Mouse (Mus musculus) heart, postnatal 0 days (tissue): ENCODE measurements around the gene Mrpl47. TPM values are rescaled to one million over a fixed set of nuclear protein-coding genes. Genes with fewer than 3 reads are reported as not detected.
A peak's percentile ranks its signal among the peaks of the same experiment; 100 is the strongest.

Experiments used
- ATAC-seq: fragments of 200-750 bp; cut with Nextera tagmentation; 2 replicates; pipeline ENCODE4 v1.8.0; 2017; ENCODE audit warnings: low read depth, moderate number of reproducible peaks, moderate library complexity; ENCODE audit not compliant: insufficient read depth
- DNase-seq: peaks from one replicate; pipeline ENCODE4 v3.0.0-alpha.2; 2016; ENCODE audit warnings: low spot score
- H3K27ac ChIP-seq: fragments of 300-500 bp; sonication (generic); 2 replicates; pipeline ENCODE4 v1.5.1; 2014; ENCODE audit warnings: low read depth, mild to moderate bottlenecking
- H3K27me3 ChIP-seq: fragments of 300-500 bp; sonication (generic); 2 replicates; pipeline ENCODE4 v1.6.1; 2014; ENCODE audit warnings: low read length, mixed read lengths; ENCODE audit not compliant: control insufficient read depth, insufficient read depth
- H3K36me3 ChIP-seq: fragments of 300-500 bp; sonication (generic); replicated peaks from 2 replicates; pipeline ENCODE4 v1.6.1; 2014; ENCODE audit warnings: low read length, mixed read lengths; ENCODE audit not compliant: control insufficient read depth, insufficient read depth
- H3K4me1 ChIP-seq: fragments of 300-500 bp; sonication (generic); 2 replicates; pipeline ENCODE4 v1.6.1; 2014; ENCODE audit warnings: antibody characterized with exemption; ENCODE audit not compliant: control insufficient read depth, insufficient read depth
- H3K4me2 ChIP-seq: fragments of 300-500 bp; sonication (generic); 2 replicates; pipeline ENCODE4 v1.6.1; 2014; ENCODE audit warnings: low read depth, mild to moderate bottlenecking, low read length, moderate library complexity
- H3K4me3 ChIP-seq: fragments of 300-500 bp; sonication (generic); 2 replicates; pipeline ENCODE4 v1.5.1; 2014; ENCODE audit warnings: low read depth, low read length
- H3K9ac ChIP-seq: fragments of 300-500 bp; sonication (generic); replicated peaks from 2 replicates; pipeline ENCODE4 v1.6.1; 2014; ENCODE audit warnings: low read depth, low read length, mixed read lengths
- H3K9me3 ChIP-seq: fragments of 300-500 bp; sonication (generic); replicated peaks from 2 replicates; pipeline ENCODE4 v1.6.1; 2016; ENCODE audit warnings: low read length; ENCODE audit not compliant: control insufficient read depth
- CTCF ChIP-seq: IDR thresholded peaks from 2 replicates; pipeline ENCODE4 v1.5.1; 2016; ENCODE audit warnings: antibody characterized with exemption, control low read depth, low read depth
- EP300 ChIP-seq: IDR thresholded peaks from 2 replicates; pipeline ENCODE4 v1.6.1; 2016; ENCODE audit warnings: antibody characterized with exemption, low read depth
- whole genome bisulfite sequencing: fragments of 180-500 bp; shearing (Covaris S2); extraction: QIAGEN DNeasy Blood & Tissue Kit; methylation state at CpG from one replicate; pipeline ENCODE4 v1.1.7; 2014; 5-methylcytosine and 5-hydroxymethylcytosine counted together
- polyA plus RNA-seq: library from polyadenylated mRNA; unstranded; fragments of >200 nt; fragmentation: Nextera tagmentation; extraction: Ambion mirVana; gene quantifications from 2 replicates; pipeline ENCODE4 v1.2.1, GENCODE M21; 2015
- total RNA-seq: library from RNA; depleted of rRNA; stranded (reverse); fragments of >200 nt; gene quantifications from 2 replicates; pipeline ENCODE4 v1.2.3, GENCODE M21; 2014; ENCODE audit warnings: low replicate concordance; rRNA removed

The Mrpl47 gene
- total RNA-seq (8.1 and 9.5 TPM in 2 replicates), polyA plus RNA-seq (39.0 and 42.7 TPM in 2 replicates)

GRCm38 (mm10) chr3:32737172-32737655, at the start of gene Mrpl47:
Gene Mrpl47, minus strand, starts transcription at chr3:32737605.
- WGBS = under 1% methylated on average over 31 of the region's 31 CpGs
- peak within 1 kb of the TSS; percentile 91 for H3K4me3 ChIP-seq
- ATAC-seq = peak; percentile 43

GRCm38 (mm10) chr3:32770781-32771180, 33.4 kb upstream of the Mrpl47 start:
- Histone ChIP-seq H3K9me3 (no peaks in the 10 kb centered on the region), H3K4me1 (no peaks in the 10 kb centered on the region), H3K36me3 (no peaks in the 10 kb centered on the region), H3K27me3 (no peaks in the 10 kb centered on the region), H3K27ac (no peak overlapping the region), H3K4me2 (no peak overlapping the region), H3K4me3 (no peak overlapping the region), H3K9ac (no peak overlapping the region)
- ATAC-seq (no peak), DNase-seq (no peak)
- 49% methylated on average over 2 of the region's 2 CpGs for WGBS
- TF ChIP-seq EP300 = no peak
- TF ChIP-seq CTCF = no peak

More at GRCm38 (mm10) chr3:32737172-32737655, at the start of gene Mrpl47:
- Histone ChIP-seq H3K27ac (peak within 1 kb of the TSS; percentile 94), H3K9me3 (no peaks in the 10 kb centered on the region), H3K36me3 (peaks cover 19% of the 10 kb centered on the region), H3K4me2 (peak within 1 kb of the TSS; percentile 65), H3K27me3 (no peaks in the 10 kb centered on the region), H3K4me1 (peaks cover 31% of the 10 kb centered on the region), H3K9ac (peak within 1 kb of the TSS; percentile 93)
- no peak for DNase-seq
- TF ChIP-seq EP300 (no peak), CTCF (no peak)

DNA sequence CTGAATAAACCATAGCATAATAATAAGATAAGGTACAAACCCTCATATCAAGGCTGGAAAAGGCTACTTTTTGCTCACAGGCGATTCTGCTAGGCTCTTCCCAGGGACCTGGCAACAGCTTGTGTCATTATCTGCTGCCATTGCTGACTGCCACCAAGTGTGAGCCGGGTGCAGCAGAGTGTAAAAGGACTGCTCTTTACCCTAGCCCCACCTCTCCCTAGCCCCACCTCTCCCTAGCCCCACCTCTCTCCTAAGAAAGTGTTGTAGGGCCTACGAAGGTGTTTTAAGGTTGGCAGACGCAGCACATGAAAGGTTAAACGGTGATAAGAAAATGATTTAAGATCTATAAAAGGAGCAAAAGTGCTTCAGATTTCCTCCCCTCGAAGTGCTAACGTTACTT, 26.5 kb upstream of the Mrpl47 start:
- peak; percentile 30 for DNase-seq

DNA sequence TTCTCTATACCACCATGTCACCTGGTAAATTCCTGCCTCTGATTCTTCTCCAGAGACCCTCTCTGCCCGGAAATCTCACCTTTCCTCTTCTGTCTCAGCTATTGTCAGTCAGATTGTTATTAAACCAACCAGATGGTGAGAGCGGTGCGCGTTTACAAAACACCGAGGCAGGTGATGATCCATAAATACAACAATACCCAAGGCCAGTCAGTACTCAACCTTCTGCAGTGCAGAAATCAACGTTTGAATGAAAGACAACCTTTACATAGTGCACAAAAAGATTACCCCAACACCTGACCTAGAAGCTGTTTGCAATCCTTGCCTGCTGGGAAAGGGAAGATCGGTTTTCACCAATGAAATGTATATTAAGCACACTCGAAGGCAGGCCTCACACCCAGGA, 25.6 kb upstream of the Mrpl47 start:
- H3K27ac ChIP-seq = no peak overlapping the region
- DNase-seq = no peak
- WGBS = 61% methylated on average over 8 of the region's 8 CpGs
- H3K36me3 ChIP-seq = no peaks in the 10 kb centered on the region
- no peak overlapping the region for H3K4me2 ChIP-seq
- H3K9me3 ChIP-seq = no peaks in the 10 kb centered on the region
- no peaks in the 10 kb centered on the region for H3K4me1 ChIP-seq
- no peak for ATAC-seq
- H3K27me3 ChIP-seq = no peaks in the 10 kb centered on the region
- H3K4me3 ChIP-seq = no peak overlapping the region
- H3K9ac ChIP-seq = no peak overlapping the region
- TF ChIP-seq EP300 (no peak), CTCF (no peak)

More for the DNA sequence above, 26.5 kb upstream of the Mrpl47 start:
- no peak overlapping the region for H3K9ac ChIP-seq
- TF ChIP-seq CTCF = no peak
- TF ChIP-seq EP300 = no peak
- no peak overlapping the region for H3K27ac ChIP-seq
- 33% methylated on average over 7 of the region's 7 CpGs for WGBS
- H3K27me3 ChIP-seq = no peaks in the 10 kb centered on the region
- no peaks in the 10 kb centered on the region for H3K36me3 ChIP-seq
- H3K4me3 ChIP-seq = no peak overlapping the region
- peak; percentile 64 for ATAC-seq
- H3K4me2 ChIP-seq = no peak overlapping the region
- H3K9me3 ChIP-seq = no peaks in the 10 kb centered on the region
- no peaks in the 10 kb centered on the region for H3K4me1 ChIP-seq

- ATAC-seq = no peak
- Histone ChIP-seq H3K36me3 (no peaks in the 10 kb centered on the region), H3K4me3 (no peak overlapping the region), H3K4me2 (no peak overlapping the region), H3K27ac (no peak overlapping the region), H3K9ac (no peak overlapping the region), H3K9me3 (no peaks in the 10 kb centered on the region), H3K27me3 (no peaks in the 10 kb centered on the region), H3K4me1 (no peaks in the 10 kb centered on the region)
- TF ChIP-seq CTCF (no peak), EP300 (no peak)
- WGBS = 68% methylated on average over 5 of the region's 5 CpGs
- DNase-seq = no peak
Observed at GRCm38 (mm10) chr3:32759212-32759611, 21.8 kb upstream of the Mrpl47 start.

DNA sequence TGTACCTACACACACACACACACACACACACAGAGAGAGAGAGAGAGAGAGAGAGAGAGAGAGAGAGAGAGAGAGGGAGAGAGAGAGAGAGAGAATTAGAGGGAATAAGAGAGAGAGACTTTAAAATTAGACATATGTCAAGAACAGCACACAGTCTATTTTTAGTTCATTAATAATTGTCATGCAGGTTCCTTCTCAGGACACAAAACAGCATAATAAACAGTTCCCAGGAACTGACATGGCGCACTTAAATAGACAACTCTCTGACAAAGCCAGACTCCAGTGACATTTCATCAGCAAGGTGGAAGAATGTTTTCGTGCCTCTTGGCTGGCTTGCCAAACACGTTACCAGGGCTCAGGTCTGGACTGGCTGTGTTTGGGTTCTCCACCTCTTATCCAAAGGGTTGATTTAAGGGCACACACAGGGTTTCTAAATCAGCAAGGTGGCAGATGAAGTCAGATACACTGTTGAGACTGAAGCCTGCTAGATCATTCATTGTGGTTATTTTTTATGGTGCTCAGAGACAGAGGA, 17.0 kb upstream of the Mrpl47 start:
- no peaks in the 10 kb centered on the region for H3K9me3 ChIP-seq
- TF ChIP-seq EP300 = no peak
- WGBS = 44% methylated on average over 3 of the region's 3 CpGs
- peak; percentile 86 for ATAC-seq
- H3K36me3 ChIP-seq = peaks cover 34% of the 10 kb centered on the region
- no peaks in the 10 kb centered on the region for H3K27me3 ChIP-seq
- H3K4me2 ChIP-seq = no peak overlapping the region
- H3K4me1 ChIP-seq = no peaks in the 10 kb centered on the region; the same call in 1 of the 2 replicates
- no peak overlapping the region for H3K4me3 ChIP-seq
- peak; percentile 77 for DNase-seq
- H3K9ac ChIP-seq = no peak overlapping the region
- H3K27ac ChIP-seq = peak overlapping the region; percentile 82
